In the genomic region with DNA sequence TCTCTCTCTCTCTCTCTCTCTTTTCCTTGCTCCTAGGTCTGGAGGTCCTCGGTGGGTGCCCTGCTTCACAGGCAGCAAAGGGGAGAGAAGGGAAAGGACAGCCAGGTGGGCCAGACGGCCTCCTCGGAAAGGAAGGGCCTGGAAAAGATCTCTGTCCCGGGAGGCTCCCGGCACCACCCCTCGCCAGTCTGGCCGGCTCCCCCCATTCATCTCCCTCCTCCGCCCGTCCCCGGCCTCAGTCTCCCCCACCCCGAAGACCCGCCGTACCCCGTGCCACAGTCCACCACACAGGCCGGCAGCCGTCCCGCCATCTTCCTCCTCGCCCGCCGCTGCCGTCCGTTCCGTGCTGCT, we compare ENCODE assay signal across 8 mouse cellular contexts. TPM values are rescaled to one million over a fixed set of nuclear protein-coding genes. Genes with fewer than 3 reads are reported as not detected.
DNase-seq lines count a peak whose midpoint lies in the region; ATAC-seq and TF ChIP-seq lines count a peak whose summit lies in the region.

No protein-coding gene starts in this region.

- no peak for TF ChIP-seq CTCF in spleen, adult 2 months (IDR thresholded peaks at IDR 0.05; ENCODE audit: extremely low read depth, insufficient read depth, insufficient read length, insufficient replicate concordance)

- H3K36me3 ChIP-seq in spleen, adult 2 months (ENCODE audit: control insufficient read depth, insufficient read depth, low read length): peaks cover 2% of the 10 kb centered on the region; the same call in 1 of the 2 replicates
- H3K36me3 ChIP-seq in limb, embryonic 14.5 days (ENCODE audit: control insufficient read depth, insufficient read depth, low read length): no peaks in the 10 kb centered on the region
- H3K36me3 ChIP-seq in stomach, embryonic 16.5 days (ENCODE audit: control insufficient read depth, insufficient read depth, low read length): no peaks in the 10 kb centered on the region

- peak overlapping the region; percentile 88 for H3K9ac ChIP-seq in limb, embryonic 14.5 days (ENCODE audit: low read depth, low read length, severe bottlenecking)
- peak overlapping the region; percentile 94 for H3K9ac ChIP-seq in stomach, embryonic 16.5 days (ENCODE audit: low read length)

- 2% methylated on average over 22 of the region's 23 CpGs for WGBS in spleen, adult 2 months
- 11% methylated on average over 12 of the region's 23 CpGs for whole genome bisulfite sequencing in limb, embryonic 14.5 days
- under 1% methylated on average over 21 of the region's 23 CpGs for WGBS in stomach, embryonic 16.5 days

- no peaks in the 10 kb centered on the region for H3K9me3 ChIP-seq in limb, embryonic 14.5 days (ENCODE audit: control insufficient read depth, low read length)
- no peaks in the 10 kb centered on the region for H3K9me3 ChIP-seq in stomach, embryonic 16.5 days (replicated peaks; ENCODE audit: control insufficient read depth, low read length)

- ATAC-seq in limb, embryonic 14.5 days (ENCODE audit: low FRiP score, low read depth): no peak
- ATAC-seq in stomach, embryonic 16.5 days (ENCODE audit: insufficient read depth, low FRiP score): no peak; the same call in 1 of the 2 replicates
- no peak for ATAC-seq in megakaryocyte progenitor cell, adult 5-6 weeks (replicated peaks; ENCODE audit: poor library complexity)

- H3K27ac ChIP-seq in spleen, adult 2 months (ENCODE audit: insufficient read depth, low read length): peak overlapping the region; percentile 98
- peak overlapping the region; percentile 94 for H3K27ac ChIP-seq in limb, embryonic 14.5 days (replicated peaks; ENCODE audit: low read depth, low read length)
- H3K27ac ChIP-seq in stomach, embryonic 16.5 days (ENCODE audit: low read length): peak overlapping the region; percentile 99

- H3K4me2 ChIP-seq in limb, embryonic 14.5 days (replicated peaks; ENCODE audit: low read depth, low read length, severe bottlenecking): peak overlapping the region; percentile 68
- peak overlapping the region; percentile 71; the same call in 1 of the 2 replicates for H3K4me2 ChIP-seq in stomach, embryonic 16.5 days (ENCODE audit: low read depth, low read length)

- peaks cover 17% of the 10 kb centered on the region; the same call in 1 of the 2 replicates for H3K4me1 ChIP-seq in spleen, adult 2 months (ENCODE audit: control insufficient read depth, insufficient read depth, insufficient read length)
- H3K4me1 ChIP-seq in limb, embryonic 14.5 days (ENCODE audit: control insufficient read depth, insufficient read depth, low read length): peaks cover 11% of the 10 kb centered on the region; the same call in 1 of the 2 replicates
- peaks cover 26% of the 10 kb centered on the region for H3K4me1 ChIP-seq in stomach, embryonic 16.5 days (ENCODE audit: control insufficient read depth, insufficient read depth, low read length)

- peak; percentile 12 for DNase-seq in embryo, embryonic 10 days (ENCODE audit: low spot score)
- no peak for DNase-seq in embryo, embryonic 11 days
- DNase-seq in spleen, adult 2 months (ENCODE audit: low read depth in 1 of 2, low spot score in 2 of 2): no peak
- DNase-seq in spleen, postnatal 4 days (ENCODE audit: low spot score in 2 of 2): no peak
- DNase-seq in limb, embryonic 14.5 days (ENCODE audit: low spot score): peak; percentile 14
- no peak for DNase-seq in left cerebral cortex, adult 18-20 months (ENCODE audit: low spot score in 2 of 2)

- peak overlapping the region; percentile 91 for H3K4me3 ChIP-seq in spleen, adult 2 months (ENCODE audit: extremely low read depth, insufficient read depth, insufficient read length)
- H3K4me3 ChIP-seq in limb, embryonic 14.5 days (replicated peaks; ENCODE audit: low read length): peak overlapping the region; percentile 78
- H3K4me3 ChIP-seq in stomach, embryonic 16.5 days (replicated peaks; ENCODE audit: low read length): peak overlapping the region; percentile 85

- no peaks in the 10 kb centered on the region for H3K27me3 ChIP-seq in spleen, adult 2 months (ENCODE audit: control insufficient read depth, insufficient read depth, low read length)
- H3K27me3 ChIP-seq in limb, embryonic 14.5 days (ENCODE audit: control insufficient read depth, insufficient read depth, low read length): no peaks in the 10 kb centered on the region
- no peaks in the 10 kb centered on the region for H3K27me3 ChIP-seq in stomach, embryonic 16.5 days (ENCODE audit: control insufficient read depth, insufficient read depth, low read length)

- no peak for TF ChIP-seq POLR2A in spleen, adult 2 months (IDR thresholded peaks at IDR 0.05; ENCODE audit: low read depth, low read length)
- TF ChIP-seq POLR2A in limb, embryonic 14.5 days (IDR thresholded peaks at IDR 0.05; ENCODE audit: borderline replicate concordance, extremely low read depth, insufficient read depth, insufficient read length): no peak

RNA-seq across cellular contexts. Expression of a gene that starts 0.5 kb away (rescaled TPM):
- 80.7 and 89.6 TPM in 2 replicates for polyA plus RNA-seq in spleen, adult 2 months (2012; rRNA removed)
- 88.4 and 109 TPM in 2 replicates for polyA plus RNA-seq in limb, embryonic 14.5 days (2012; rRNA removed)
- 252 and 259 TPM in 2 replicates for polyA plus RNA-seq in limb, embryonic 14.5 days (2014; fragmentation: Nextera tagmentation; extraction: Ambion mirVana)
- 356 and 390 TPM in 2 replicates for polyA plus RNA-seq in stomach, embryonic 16.5 days (2015; fragmentation: Nextera tagmentation; extraction: Ambion mirVana)
- 593 and 655 TPM in 2 replicates for total RNA-seq in megakaryocyte progenitor cell, adult 5-6 weeks (2015)
- total RNA-seq in megakaryocyte progenitor cell, adult 5-6 weeks (2017): 974 and 976 TPM in 2 replicates
- total RNA-seq in left cerebral cortex, adult 18-20 months (2021): 100 to 1,000 TPM; 232 to 245 TPM

Comparison
In these comparisons a context has a peak if more than half of its experiments do, and no peak if none do; other contexts are left out.
1. DNase-seq: peak in embryo, embryonic 10 days (single experiment) and limb, embryonic 14.5 days (single experiment); none in embryo, embryonic 11 days (single experiment), spleen, adult 2 months (0 of 2), spleen, postnatal 4 days (0 of 2) and left cerebral cortex, adult 18-20 months (0 of 2).
2. Peak in every context shown above with its lines, with median percentiles within 50 percentile points of each other: H3K27ac ChIP-seq and H3K4me3 ChIP-seq.